Mouse (Mus musculus) CD4-positive helper T cell, adult 2 months (primary cell): ENCODE measurements around the gene Cth.
A peak's percentile ranks its signal among the peaks of the same experiment; 100 is the strongest.

Experiments used
- DNase-seq: peaks from one replicate; pipeline ENCODE4 v3.0.0-alpha.2; 2012; ENCODE audit warnings: low read depth, missing footprints, low spot score

The Cth gene

GRCm38 (mm10) chr3:157910262-157910661 lies 14.6 kb downstream of the Cth start:
- no peak for DNase-seq

- no peak for DNase-seq
Observed at GRCm38 (mm10) chr3:157908166-157908565, 16.7 kb downstream of the Cth start.

DNA sequence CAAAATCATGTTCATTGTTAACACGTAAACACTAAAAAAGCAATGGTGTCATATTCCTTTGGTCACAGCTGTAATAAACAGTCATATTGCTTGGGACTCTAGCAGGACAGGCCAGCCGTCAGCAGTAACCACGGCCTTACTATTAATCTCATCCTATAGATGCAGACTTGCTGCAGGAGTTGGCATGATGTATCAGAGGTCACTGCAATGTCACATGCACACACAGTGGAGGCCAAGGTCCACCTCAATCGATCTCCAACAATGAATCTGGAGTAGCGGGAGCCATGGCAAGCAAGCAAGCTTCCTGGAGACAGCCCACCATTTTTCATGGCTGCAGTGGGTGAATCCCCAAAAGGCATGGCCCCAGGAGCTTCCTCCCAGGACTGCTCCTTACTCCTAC lies 23.2 kb downstream of the Cth start:
- DNase-seq: no peak

GRCm38 (mm10) chr3:157899986-157900385 lies 24.9 kb downstream of the Cth start:
- DNase-seq: no peak

GRCm38 (mm10) chr3:157897645-157898044 lies 27.2 kb downstream of the Cth start:
- DNase-seq: no peak

DNA sequence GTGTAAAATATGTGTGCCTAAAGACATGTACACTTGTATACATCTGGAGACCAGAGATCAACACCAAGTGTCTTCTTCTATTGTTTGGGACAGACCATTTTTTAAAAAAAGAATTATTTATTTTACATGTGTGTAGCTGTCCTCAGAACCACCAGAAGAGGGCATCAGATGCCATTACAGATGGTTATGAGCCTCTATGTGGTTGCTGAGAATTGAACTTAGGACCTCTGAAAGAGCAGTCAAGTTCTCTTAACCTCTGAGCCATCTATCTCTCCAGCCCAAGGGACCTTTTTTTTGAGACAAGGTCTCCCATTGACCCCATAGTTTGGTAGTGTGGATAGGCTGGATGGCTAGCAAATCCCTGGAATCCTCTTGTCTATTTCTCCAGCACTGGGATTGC lies 33.1 kb downstream of the Cth start:
- DNase-seq: no peak

- no peak for DNase-seq
Observed at GRCm38 (mm10) chr3:157884081-157884643, 40.7 kb downstream of the Cth start.

DNA sequence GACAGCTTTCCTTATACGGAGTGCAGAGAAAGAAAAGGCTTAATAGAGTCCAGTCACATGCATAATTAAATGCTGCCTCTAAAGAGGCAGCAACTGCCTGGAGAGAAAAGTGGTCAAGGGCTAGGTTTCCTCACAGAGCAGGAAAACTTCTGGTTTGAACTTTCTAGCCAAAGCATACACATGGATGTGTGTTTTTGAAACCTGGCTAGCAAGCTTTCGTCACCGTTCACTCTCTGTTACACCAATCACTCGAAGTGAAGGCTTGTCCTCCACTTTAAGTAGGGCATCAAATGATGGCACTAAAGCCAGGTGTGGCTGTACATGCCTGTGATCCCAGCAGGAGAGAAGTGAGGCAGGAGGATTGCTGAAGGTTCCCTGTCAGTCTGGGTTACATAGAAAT lies 41.8 kb downstream of the Cth start:
- DNase-seq: no peak

DNA sequence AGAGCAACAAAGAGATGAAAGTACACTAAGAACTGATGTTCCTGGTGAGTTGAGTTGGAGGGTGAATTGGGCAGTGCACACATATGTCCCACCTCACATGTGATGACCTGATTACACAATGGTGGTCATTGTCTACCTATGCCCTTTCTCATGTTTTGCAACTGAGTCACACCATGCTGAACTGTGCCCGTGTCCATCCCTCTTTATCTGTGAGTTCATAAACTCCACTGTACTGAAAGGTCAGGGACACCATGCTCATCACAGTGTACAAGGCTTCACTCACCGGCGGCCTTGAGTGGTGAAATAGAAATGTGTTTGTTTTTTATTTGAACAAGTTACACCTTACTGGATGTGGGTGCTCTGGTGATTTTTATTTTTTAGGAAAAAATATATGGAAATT lies 42.9 kb downstream of the Cth start:
- DNase-seq: no peak

DNA sequence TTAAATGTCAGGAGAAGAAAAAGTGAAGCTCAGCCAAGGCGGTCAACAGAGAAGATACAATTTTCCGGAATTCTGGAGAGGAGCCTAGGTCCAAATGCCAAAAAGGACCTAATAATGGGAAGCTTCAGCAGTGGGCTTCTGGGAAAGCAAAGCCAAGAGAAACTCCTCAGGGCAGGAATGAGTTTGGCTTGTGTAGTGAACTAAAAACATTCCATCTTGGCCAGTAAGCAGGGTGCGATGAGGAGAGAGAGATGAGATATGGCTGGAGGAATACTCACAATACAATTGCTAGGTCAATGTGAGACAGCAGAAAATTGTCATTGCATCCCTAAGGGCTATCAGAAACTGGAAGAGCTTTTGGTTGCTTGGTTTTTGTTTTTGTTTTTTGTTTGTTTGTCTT lies 43.9 kb downstream of the Cth start:
- DNase-seq: no peak

- no peak for DNase-seq
Observed at GRCm38 (mm10) chr3:157877847-157878246, 47.0 kb downstream of the Cth start.

DNA sequence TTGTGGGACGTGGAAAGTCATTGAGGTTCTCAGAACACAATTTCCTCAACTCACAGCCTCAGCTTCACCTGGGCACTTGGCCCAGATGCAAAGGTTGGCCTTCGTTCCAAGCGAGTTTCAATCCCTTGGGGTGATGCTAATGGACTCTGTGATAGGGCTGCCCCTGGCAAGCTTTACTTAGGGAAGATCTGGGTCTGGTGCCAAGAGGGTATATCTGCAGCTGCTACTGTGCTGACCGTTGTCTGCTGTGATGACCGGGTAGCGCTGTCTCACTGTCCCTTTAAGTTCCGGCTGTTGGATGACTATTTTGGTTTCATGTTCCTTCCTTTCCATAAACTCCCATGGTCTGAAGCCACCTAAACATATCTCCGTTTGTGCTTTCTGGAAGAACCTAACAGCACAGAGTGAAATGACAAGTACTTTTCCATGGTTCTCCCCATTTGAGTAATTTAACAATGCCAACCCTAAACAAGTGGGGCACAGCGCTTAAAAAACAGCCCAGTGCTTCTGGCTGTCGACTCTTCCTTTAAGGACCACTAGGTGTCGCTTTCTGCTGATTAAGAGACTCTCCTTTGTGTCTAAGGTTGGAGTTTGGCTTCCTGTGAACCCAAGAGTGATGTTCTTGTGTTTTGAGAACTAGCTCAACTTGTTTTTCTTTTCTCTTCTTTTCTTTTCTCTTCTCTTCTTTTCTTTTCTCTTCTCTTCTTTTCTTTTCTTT lies 48.3 kb downstream of the Cth start:
- peak; percentile 47 for DNase-seq

DNA sequence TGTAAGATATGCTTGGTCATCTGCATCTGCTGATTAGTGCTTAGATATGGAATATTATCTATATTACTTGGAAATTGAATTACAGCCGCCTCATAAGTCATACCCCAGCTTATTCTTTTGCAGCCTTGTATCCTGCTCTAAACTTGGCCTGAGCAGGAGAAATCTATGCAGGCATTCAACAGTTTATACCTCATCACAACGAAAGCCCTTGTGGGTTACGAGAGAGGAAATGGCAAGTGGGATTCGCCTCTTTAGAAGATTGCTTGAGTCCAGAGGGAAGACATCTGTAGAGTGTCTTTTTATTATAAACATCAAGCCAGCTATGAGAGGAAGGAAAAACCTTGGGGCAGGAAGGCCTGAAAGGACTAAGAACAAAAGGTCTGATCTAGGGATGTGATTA lies 52.0 kb downstream of the Cth start:
- no peak for DNase-seq

- no peak for DNase-seq
Observed at GRCm38 (mm10) chr3:157867836-157868235, 57.0 kb downstream of the Cth start.

DNA sequence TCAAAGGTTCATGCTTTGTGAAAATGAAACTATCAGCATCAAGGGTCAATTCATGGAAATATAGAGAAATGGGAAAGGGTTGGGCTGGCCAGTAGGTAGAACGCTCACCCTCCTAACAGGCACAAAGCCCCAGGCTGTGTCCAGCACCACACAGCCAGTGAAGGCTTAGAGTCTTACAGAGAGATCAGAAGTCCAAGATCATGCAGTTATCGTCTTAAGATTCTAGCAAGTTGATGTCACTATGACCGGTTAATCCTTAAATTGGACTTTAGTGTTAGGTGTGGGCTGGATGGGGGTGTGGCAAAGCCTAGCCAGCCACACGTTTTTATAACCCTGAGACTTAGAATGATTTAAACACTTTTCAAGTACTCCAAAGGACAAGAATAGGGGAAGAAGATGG lies 58.6 kb downstream of the Cth start:
- DNase-seq: no peak

DNA sequence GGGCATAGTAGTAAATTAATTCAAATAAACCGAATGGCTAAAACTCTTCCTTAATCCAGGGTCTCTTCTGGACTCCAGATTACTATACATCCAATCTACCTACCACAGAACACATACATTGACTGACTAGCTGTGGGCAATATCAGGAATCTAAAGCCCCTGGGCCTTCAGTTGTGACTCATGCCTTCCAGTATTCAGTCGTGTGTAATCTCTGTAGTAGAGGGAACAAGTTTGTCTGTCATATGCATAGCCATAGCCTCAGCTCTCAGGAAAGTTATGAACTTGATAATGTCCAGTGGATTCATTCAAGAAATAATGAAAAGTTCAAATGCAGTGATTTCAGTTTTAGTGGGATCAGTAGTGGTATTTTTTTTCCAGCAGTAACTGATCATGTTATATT lies 59.0 kb downstream of the Cth start:
- DNase-seq: no peak

- DNase-seq: no peak
Observed at GRCm38 (mm10) chr3:157865431-157865830, 59.4 kb downstream of the Cth start.

GRCm38 (mm10) chr3:157852806-157853205 lies 72.1 kb downstream of the Cth start:
- DNase-seq: no peak

- no peak for DNase-seq
Observed at GRCm38 (mm10) chr3:157848503-157848902, 76.4 kb downstream of the Cth start.

DNA sequence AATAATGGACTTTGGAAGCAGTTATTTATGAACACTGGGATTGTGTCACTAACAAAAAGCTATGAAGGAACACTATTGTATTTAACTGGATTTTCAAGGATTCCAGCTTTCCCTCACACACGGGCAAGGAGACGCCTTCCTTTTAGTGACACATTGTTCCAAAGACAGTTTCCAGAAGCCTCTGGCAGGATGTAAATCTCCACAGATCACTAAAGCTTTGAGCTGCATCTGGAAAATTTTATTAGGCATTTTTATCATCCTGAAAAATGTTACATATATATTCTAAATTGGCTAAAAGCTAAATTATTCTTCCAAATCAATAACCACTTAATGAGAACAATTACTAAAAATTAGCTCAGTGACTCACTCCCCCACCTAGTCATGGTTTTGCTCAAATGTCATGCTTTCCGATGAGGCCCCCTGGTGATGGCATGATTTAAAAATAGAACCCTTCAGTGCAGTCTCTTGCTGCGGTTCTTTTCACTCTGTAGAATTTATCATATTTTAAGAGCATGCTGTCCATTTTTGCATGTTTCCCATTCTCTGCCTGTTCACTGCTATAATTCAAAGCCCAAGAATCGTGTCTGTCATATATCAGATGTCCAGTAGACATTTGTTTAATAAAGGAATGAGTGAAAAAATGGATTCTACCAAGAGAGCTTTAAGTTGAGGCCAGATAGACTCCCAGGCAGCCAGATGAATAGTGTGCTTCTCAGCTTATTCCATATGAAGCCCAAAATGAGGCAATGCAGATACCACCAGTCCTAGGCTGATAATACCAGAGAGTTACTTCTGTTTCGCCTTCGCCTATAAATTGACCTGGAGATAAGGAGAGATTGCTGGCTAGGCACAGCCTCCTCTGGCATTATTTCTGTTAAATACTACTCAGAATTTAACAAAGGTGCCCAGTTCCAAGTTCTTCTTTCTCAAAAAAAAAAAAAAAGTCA lies 77.3 kb downstream of the Cth start:
- DNase-seq: no peak
